Mouse (Mus musculus) ES-Bruce4 (cell line): ENCODE data around the gene Rp9. TPM values are rescaled to one million over a fixed set of nuclear protein-coding genes. Genes with fewer than 3 reads are reported as not detected.
A peak's percentile ranks its signal among the peaks of the same experiment; 100 is the strongest.

ENCODE experiments used
- H3K27ac ChIP-seq: 2 replicates; pipeline ENCODE4 v1.5.1; 2012; ENCODE audit warnings: low read length, inconsistent platforms; ENCODE audit not compliant: insufficient read depth
- H3K27me3 ChIP-seq: 2 replicates; pipeline ENCODE4 v1.6.1; 2012; ENCODE audit warnings: mild to moderate bottlenecking, low read length, inconsistent platforms; ENCODE audit not compliant: control insufficient read depth, poor library complexity, insufficient read depth, severe bottlenecking
- H3K36me3 ChIP-seq: 2 replicates; pipeline ENCODE4 v1.6.1; 2012; ENCODE audit warnings: inconsistent platforms, mild to moderate bottlenecking, low read length, moderate library complexity; ENCODE audit not compliant: control insufficient read depth, poor library complexity, insufficient read depth, severe bottlenecking
- H3K4me1 ChIP-seq: one replicate; pipeline ENCODE4 v1.8.1; 2011; ENCODE audit warnings: low read length; ENCODE audit not compliant: control insufficient read depth, insufficient read depth
- H3K4me3 ChIP-seq: 2 replicates; pipeline ENCODE4 v1.5.1; 2011; ENCODE audit warnings: low read depth, mild to moderate bottlenecking, low read length
- H3K9ac ChIP-seq: 2 replicates; pipeline ENCODE4 v1.6.1; 2012; ENCODE audit warnings: low read depth, mild to moderate bottlenecking, inconsistent platforms; ENCODE audit not compliant: poor library complexity, severe bottlenecking
- H3K9me3 ChIP-seq: replicated peaks from 2 replicates; pipeline ENCODE4 v1.6.1; 2012; ENCODE audit warnings: mild to moderate bottlenecking, low read length, inconsistent platforms; ENCODE audit not compliant: control insufficient read depth, poor library complexity, insufficient read depth, severe bottlenecking
- CTCF ChIP-seq: IDR thresholded peaks from one replicate; pipeline ENCODE4 v1.8.1; 2011; ENCODE audit warnings: low read depth, low read length
- EP300 ChIP-seq: IDR thresholded peaks from 2 replicates; pipeline ENCODE4 v1.6.1; 2011; ENCODE audit warnings: low read depth, low read length; ENCODE audit not compliant: insufficient read depth
- POLR2A ChIP-seq: IDR thresholded peaks from one replicate; pipeline ENCODE4 v1.8.1; 2011; ENCODE audit warnings: low read length; ENCODE audit not compliant: insufficient read depth
- polyA plus RNA-seq: library from polyadenylated mRNA; stranded (reverse); fragments of >200 nt; gene quantifications from 2 replicates; pipeline ENCODE4 v1.2.4, GENCODE M21; 2011; ENCODE audit warnings: low read depth; ENCODE audit not compliant: missing spikeins, insufficient read depth, insufficient read length

Rp9 gene
- polyA plus RNA-seq, 1 experiment: 42.8 TPM

DNA sequence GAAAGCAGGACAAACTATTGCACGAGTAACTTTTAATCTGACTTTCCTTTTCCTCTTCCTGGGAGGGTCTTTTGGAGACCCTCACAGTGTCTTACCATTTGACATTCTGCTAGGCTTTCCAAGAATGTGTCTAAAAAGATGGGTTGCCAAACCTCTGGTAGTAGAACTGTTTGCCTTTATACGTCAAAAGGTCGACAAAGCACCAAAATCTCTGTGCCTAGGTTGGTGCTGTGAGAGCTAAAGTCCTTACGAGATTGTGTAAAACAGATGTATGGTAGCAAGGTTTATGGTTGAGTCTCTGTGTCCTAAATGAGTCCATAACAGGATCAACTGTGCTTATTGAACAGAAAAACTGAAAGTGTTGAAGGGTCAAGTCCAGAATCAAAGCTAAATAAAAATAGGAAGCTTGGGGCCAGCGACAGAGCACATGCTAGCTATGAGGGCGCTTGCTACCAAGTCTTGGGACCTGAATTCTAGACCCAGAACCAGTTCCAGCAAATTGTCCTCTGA lies 79.8 kb downstream of the Rp9 start:
- no peak for TF ChIP-seq EP300
- no peak for TF ChIP-seq POLR2A
- no peak for TF ChIP-seq CTCF
- H3K4me1 ChIP-seq: no peaks in the 10 kb centered on the region
- H3K27ac ChIP-seq: peak overlapping the region; percentile 77
- H3K27me3 ChIP-seq: no peaks in the 10 kb centered on the region
- H3K9ac ChIP-seq: peak overlapping the region; percentile 89
- H3K36me3 ChIP-seq: no peaks in the 10 kb centered on the region; the same call in 1 of the 2 replicates
- peak overlapping the region; percentile 80; the same call in 1 of the 2 replicates for H3K4me3 ChIP-seq
- H3K9me3 ChIP-seq: no peaks in the 10 kb centered on the region

DNA sequence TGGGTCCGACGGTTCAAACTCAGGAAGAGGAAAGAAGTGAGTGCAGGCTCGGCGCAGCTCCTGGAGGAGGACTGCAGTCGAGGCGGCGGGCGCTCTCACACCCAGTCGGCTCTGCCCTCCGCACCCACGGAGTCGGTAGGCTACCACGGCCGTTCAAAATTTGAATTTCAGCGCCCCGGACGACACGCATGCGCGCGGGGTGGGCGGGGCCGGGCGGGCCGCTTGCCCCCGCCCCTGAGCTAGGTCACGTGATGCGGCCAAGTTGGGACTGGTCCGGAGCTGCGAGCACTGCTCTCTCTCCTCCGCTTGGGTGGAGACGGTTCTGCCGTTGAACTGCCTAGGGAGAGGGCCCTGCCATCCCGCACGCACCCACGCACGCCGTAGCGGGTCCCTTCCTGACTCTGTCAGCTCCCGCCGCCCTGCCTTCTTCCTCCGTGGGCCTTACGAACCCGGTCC lies 80.5 kb downstream of the Rp9 start, which contains the start of gene Anln:
Gene Anln, minus strand, starts transcription at position 168 of the 456 bp plus-strand sequence.
- TF ChIP-seq CTCF: no peak
- TF ChIP-seq POLR2A: peak; percentile 91
- TF ChIP-seq EP300: peak; percentile 70
- Histone ChIP-seq H3K9ac (peak within 1 kb of the TSS; percentile 89), H3K9me3 (no peaks in the 10 kb centered on the region), H3K27me3 (no peaks in the 10 kb centered on the region), H3K36me3 (peaks cover 2% of the 10 kb centered on the region; the same call in 1 of the 2 replicates), H3K4me1 (no peaks in the 10 kb centered on the region), H3K4me3 (peak within 1 kb of the TSS; percentile 97), H3K27ac (peak within 1 kb of the TSS; percentile 92)

DNA sequence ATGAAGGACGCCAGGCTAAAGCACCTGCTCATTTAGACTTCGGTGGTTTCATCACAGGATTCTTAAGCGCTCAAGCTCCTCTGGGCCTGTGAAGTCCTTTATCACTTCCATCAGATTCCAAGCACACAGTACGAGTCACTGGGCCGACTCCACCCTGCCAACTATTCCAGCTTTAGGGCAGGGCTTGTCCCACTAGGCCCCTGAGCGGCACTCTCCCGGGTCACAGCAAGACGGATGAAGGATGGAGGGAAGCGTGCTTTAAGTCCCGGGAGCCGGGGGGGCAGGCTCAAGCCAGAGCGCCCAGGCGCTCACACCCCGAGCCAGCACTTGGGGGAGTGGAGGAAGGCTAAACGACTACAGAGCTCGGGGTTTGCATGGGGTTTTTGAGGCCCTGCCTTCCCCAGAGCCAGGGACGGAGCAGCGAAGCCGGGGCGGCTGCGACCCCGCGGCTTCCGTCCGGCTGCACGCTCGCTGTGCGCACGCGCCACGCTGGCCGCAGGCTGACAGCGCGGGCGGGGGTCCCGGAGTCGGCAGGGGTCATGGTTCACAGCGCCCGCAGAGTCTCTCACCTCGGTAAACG lies 81.1 kb downstream of the Rp9 start:
- Histone ChIP-seq H3K27me3 (no peaks in the 10 kb centered on the region), H3K4me3 (peak overlapping the region; percentile 97), H3K4me1 (no peaks in the 10 kb centered on the region), H3K9ac (peak overlapping the region; percentile 89), H3K36me3 (peaks cover 2% of the 10 kb centered on the region; the same call in 1 of the 2 replicates), H3K9me3 (no peaks in the 10 kb centered on the region), H3K27ac (peak overlapping the region; percentile 92)
- TF ChIP-seq CTCF: no peak
- no peak for TF ChIP-seq EP300
- TF ChIP-seq POLR2A: no peak

DNA sequence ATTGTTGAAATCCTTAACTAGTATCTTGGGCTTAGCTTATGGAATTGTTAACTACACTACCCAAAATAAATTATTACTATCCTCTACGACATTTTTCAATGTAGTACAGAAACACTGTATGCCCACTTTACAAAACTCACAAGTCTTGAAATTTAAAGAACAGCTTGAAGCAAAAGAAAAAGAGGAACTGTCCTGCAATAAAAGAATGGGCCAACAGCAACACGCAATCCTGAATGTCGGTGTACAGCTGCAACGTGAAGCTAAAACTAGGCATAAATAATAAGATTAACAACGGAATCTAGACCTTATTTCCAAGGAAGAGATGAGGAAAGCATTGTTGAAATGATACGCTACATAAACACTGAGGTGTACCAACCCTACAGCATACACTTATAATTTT lies 81.6 kb downstream of the Rp9 start:
- Histone ChIP-seq H3K4me3 (peak overlapping the region; percentile 97), H3K27ac (peak overlapping the region; percentile 92), H3K9ac (peak overlapping the region; percentile 89), H3K27me3 (no peaks in the 10 kb centered on the region), H3K36me3 (peaks cover 5% of the 10 kb centered on the region; the same call in 1 of the 2 replicates), H3K9me3 (no peaks in the 10 kb centered on the region), H3K4me1 (no peaks in the 10 kb centered on the region)
- no peak for TF ChIP-seq POLR2A
- no peak for TF ChIP-seq EP300
- no peak for TF ChIP-seq CTCF

DNA sequence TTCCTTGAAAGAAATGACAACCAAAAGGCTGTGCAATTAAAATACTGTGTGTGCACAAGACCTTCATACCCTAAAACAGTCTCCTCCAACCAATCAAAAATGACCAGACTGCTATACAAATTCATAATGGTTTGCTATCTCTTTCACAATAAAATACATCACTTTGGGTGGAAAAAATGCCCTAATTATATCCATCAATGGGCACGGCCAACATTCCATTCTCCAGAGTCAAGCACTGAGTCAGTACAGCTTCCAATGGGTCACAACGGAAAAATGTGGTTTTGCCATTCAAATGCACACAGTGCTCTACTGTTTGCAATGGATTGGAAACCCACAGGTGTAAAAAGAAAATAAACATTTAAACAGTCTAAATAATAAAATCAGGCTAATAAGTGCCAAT lies 83.7 kb downstream of the Rp9 start:
- Histone ChIP-seq H3K4me3 (no peak overlapping the region), H3K36me3 (peaks cover 12% of the 10 kb centered on the region), H3K27me3 (no peaks in the 10 kb centered on the region), H3K9me3 (no peaks in the 10 kb centered on the region), H3K9ac (no peak overlapping the region), H3K27ac (no peak overlapping the region), H3K4me1 (no peaks in the 10 kb centered on the region)
- no peak for TF ChIP-seq POLR2A

DNA sequence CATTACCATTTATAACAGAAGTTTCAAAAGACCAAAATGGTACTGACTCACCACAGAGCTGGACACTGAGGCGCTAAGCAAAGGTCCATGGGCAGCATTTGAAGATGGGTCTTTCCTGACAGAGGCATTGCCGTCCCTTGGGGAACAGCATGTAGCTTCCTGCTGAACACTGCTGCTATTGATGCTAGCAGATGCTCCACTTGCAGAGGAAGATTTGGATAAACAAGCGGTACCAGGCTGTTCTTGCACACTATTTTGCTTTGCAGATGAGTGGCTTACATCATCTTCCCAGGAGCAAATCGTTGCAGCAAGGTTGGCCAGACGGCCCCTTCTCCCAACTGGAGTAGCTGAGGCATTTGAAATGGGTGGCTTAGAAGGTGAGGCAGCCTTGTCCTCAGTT lies 93.5 kb downstream of the Rp9 start:
- Histone ChIP-seq H3K27ac (no peak overlapping the region), H3K4me3 (no peak overlapping the region), H3K4me1 (no peaks in the 10 kb centered on the region), H3K27me3 (no peaks in the 10 kb centered on the region), H3K9me3 (peaks cover 7% of the 10 kb centered on the region), H3K36me3 (peaks cover 82% of the 10 kb centered on the region), H3K9ac (no peak overlapping the region)
- TF ChIP-seq POLR2A (no peak), EP300 (no peak), CTCF (no peak)
